Mouse (Mus musculus) heart, postnatal 25 days (tissue): ENCODE results near the gene Gmnn. TPM values are rescaled to one million over a fixed set of nuclear protein-coding genes. Genes with fewer than 3 reads are reported as not detected.

Experiments
- DNase-seq: peaks from one replicate; pipeline ENCODE4 v3.0.0; 2022; ENCODE audit warnings: low spot score
- intact Hi-C: fragments of 180-260 bp; cut with DNase I; formaldehyde crosslinking; loops from one replicate; pipeline ENCODE4 v1.15.1; 2025
- total RNA-seq, 2 experiments: library from RNA; stranded (reverse); gene quantifications; 2 replicates each; pipeline ENCODE4 v1.2.3; 2021

Gene Gmnn
- total RNA-seq: 10 to 100 TPM; 38.7 to 42.9 TPM

GRCm38 (mm10) chr13:24761403-24762227 lies at the start of gene Gmnn:
TSS of gene Gmnn (minus strand) at chr13:24761923.
- intact Hi-C loops: no loop called here
- DNase-seq: peak; percentile 78

- DNase-seq: no peak
- intact Hi-C loops: no loop called here
Measured at GRCm38 (mm10) chr13:24806079-24806478, 44.4 kb upstream of the Gmnn start.

- intact Hi-C loops: loop anchor here (2.0 kb wide), 1 partner anchor 28 kb away; the partner anchor contains the start of genes Acot13 and Tdp2
- DNase-seq: no peak
Measured at GRCm38 (mm10) chr13:24803196-24803595, 41.5 kb upstream of the Gmnn start.

- intact Hi-C loops: loop anchor here (2.0 kb wide), 1 partner anchor 29 kb away; the partner anchor contains the start of genes Acot13 and Tdp2
Measured at GRCm38 (mm10) chr13:24802131-24802691, 40.5 kb upstream of the Gmnn start.

GRCm38 (mm10) chr13:24801308-24801921 lies 39.7 kb upstream of the Gmnn start, which contains the start of gene BC005537:
TSS of gene BC005537 (plus strand) at chr13:24801657.
- DNase-seq: no peak
- intact Hi-C loops: no loop called here

More at GRCm38 (mm10) chr13:24802131-24802691, 40.5 kb upstream of the Gmnn start:
- no peak for DNase-seq

- intact Hi-C loops: no loop called here
- DNase-seq: peak; percentile 95
Measured at GRCm38 (mm10) chr13:24800674-24801307, 39.1 kb upstream of the Gmnn start.

- DNase-seq: no peak
- intact Hi-C loops: no loop called here
Measured at GRCm38 (mm10) chr13:24799925-24800673, 38.4 kb upstream of the Gmnn start.

GRCm38 (mm10) chr13:24799378-24799777 lies 37.7 kb upstream of the Gmnn start:
- intact Hi-C loops: no loop called here
- DNase-seq: no peak

GRCm38 (mm10) chr13:24798686-24799085 lies 37.0 kb upstream of the Gmnn start:
- intact Hi-C loops: no loop called here
- DNase-seq: no peak

- peak; percentile 11 for DNase-seq
- intact Hi-C loops: no loop called here
Measured at GRCm38 (mm10) chr13:24792411-24793045, 30.8 kb upstream of the Gmnn start.

GRCm38 (mm10) chr13:24791349-24791748 lies 29.6 kb upstream of the Gmnn start:
- intact Hi-C loops: no loop called here
- peak; percentile 29 for DNase-seq

GRCm38 (mm10) chr13:24787477-24787876 lies 25.8 kb upstream of the Gmnn start:
- intact Hi-C loops: no loop called here

GRCm38 (mm10) chr13:24786014-24786490 lies 24.3 kb upstream of the Gmnn start:
- intact Hi-C loops: no loop called here
- DNase-seq: no peak

More at GRCm38 (mm10) chr13:24787477-24787876, 25.8 kb upstream of the Gmnn start:
- DNase-seq: no peak

- intact Hi-C loops: no loop called here
- DNase-seq: no peak
Measured at GRCm38 (mm10) chr13:24781916-24782315, 20.2 kb upstream of the Gmnn start.

GRCm38 (mm10) chr13:24778706-24779380 lies 17.1 kb upstream of the Gmnn start:
- no peak for DNase-seq
- intact Hi-C loops: loop anchor here (5.0 kb wide), 1 partner anchor 297 kb away; no protein-coding TSS in a partner anchor

GRCm38 (mm10) chr13:24778026-24778425 lies 16.3 kb upstream of the Gmnn start:
- intact Hi-C loops: loop anchor here (5.0 kb wide), 1 partner anchor 296 kb away; no protein-coding TSS in a partner anchor

GRCm38 (mm10) chr13:24776146-24776844 lies 14.6 kb upstream of the Gmnn start:
- intact Hi-C loops: loop anchor here (5.0 kb wide), 1 partner anchor 294 kb away; no protein-coding TSS in a partner anchor

More at GRCm38 (mm10) chr13:24778026-24778425, 16.3 kb upstream of the Gmnn start:
- DNase-seq: no peak

More at GRCm38 (mm10) chr13:24776146-24776844, 14.6 kb upstream of the Gmnn start:
- no peak for DNase-seq
